Mouse (Mus musculus) cerebellum, adult 9-10 months (tissue): ENCODE measurements at regions not wholly inside any gene's neighbourhood (a gene's known extent, or its start where the extent isn't known, plus 50 kb on each side); places are given as distances from the start of the nearest gene placed in this dataset.
A peak's percentile ranks its signal among the peaks of the same experiment; 100 is the strongest.
"Not testable (repeated sequence)": the region's sequence is repeated elsewhere in the genome, so short reads cannot be mapped to it uniquely, and the experiment has no call there.

ENCODE experiments used
- DNase-seq: peaks from one replicate; pipeline ENCODE4 v3.0.0; 2022

- DNase-seq = not testable (repeated sequence)
These were observed 57.1 kb downstream of the Nap1l2 start for GRCm38 (mm10) chrX:103129347-103129746.

GRCm38 (mm10) chrX:103109181-103109580, 77.3 kb downstream of the Nap1l2 start:
- DNase-seq = peak; percentile 25

GRCm38 (mm10) chrX:103067730-103068621, 118.5 kb downstream of the Nap1l2 start:
- not testable (repeated sequence) for DNase-seq

- not testable (repeated sequence) for DNase-seq
These were observed 119.3 kb downstream of the Nap1l2 start for GRCm38 (mm10) chrX:103067107-103067506.

GRCm38 (mm10) chrX:103026256-103027028, 98.3 kb downstream of the 1700018G05Rik start:
- DNase-seq = no peak

- DNase-seq = peak; percentile 9
These were observed 97.3 kb downstream of the 1700018G05Rik start for GRCm38 (mm10) chrX:103025495-103025894.

GRCm38 (mm10) chrX:103013425-103014057, 85.4 kb downstream of the 1700018G05Rik start:
- DNase-seq = not testable (repeated sequence)

- DNase-seq = not testable (repeated sequence)
These were observed 84.4 kb downstream of the 1700018G05Rik start for GRCm38 (mm10) chrX:103012298-103013243.

GRCm38 (mm10) chrX:102993956-102994355, 65.8 kb downstream of the 1700018G05Rik start:
- not testable (repeated sequence) for DNase-seq
